Mouse (Mus musculus): Measurements from ENCODE around the gene Ess2.

The Ess2 gene

DNA sequence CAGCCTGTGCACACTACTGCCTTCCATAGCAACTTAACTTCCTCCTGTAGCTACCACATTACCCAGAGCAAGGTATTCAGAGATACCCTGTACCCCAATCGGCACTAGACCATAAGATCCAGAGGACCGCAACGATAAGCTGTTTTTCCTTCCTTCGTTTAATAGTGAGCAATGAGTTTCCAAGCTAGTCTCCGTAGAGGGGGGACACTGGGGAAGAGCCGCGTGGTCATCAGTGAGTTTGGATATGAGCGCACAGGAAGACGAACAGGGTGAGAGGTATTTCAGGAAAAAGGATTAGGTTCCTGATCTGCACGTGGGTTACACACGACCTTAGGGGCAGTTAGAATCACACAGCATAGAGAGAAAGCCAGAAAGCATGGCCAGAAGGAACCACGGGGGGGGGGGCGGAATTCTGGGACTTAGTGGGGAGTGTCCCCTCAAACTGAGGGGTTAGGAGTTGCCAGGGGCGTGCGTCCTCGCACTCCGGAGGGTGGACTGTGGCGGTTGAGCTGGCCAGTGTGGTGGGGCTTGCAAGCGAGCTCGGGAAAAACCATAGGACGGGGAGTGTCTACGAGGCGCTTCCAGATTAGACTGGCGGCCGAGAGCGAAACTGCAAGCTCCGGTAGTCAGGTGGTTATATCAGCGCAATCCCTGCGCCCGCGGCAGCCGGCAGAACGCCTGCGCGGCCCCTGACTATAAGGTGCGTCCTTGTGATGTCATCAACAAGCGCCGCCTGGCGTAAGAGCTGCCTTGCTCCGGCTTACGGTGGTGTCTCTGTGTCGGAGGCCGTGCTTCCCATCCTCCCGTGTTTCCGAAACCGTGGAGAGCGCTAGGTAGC, 10.4 kb upstream of the Ess2 start:
- DNase-seq (ENCODE audit: low spot score) = peak; percentile 88

DNA sequence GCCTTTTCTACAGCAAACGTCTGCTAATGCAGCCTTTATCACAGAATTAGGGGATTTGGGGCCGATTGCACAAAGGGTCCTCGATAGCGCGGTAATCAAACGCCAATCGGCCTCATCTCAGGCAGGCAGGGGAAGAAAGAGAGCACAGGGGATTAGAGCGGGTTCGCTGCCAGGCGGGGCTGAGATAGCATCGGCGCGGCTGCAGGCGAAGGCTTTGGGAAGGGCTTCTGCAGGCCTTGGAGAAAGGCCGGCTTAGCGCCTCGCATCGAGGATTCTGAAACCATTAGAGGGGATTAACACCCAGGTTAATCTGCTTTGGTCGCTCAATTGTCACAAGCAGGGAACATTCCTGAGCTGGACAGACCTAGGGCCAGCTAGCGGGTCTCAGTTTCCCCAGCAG, 9.4 kb upstream of the Ess2 start:
- no peak for DNase-seq (ENCODE audit: low spot score)

DNA sequence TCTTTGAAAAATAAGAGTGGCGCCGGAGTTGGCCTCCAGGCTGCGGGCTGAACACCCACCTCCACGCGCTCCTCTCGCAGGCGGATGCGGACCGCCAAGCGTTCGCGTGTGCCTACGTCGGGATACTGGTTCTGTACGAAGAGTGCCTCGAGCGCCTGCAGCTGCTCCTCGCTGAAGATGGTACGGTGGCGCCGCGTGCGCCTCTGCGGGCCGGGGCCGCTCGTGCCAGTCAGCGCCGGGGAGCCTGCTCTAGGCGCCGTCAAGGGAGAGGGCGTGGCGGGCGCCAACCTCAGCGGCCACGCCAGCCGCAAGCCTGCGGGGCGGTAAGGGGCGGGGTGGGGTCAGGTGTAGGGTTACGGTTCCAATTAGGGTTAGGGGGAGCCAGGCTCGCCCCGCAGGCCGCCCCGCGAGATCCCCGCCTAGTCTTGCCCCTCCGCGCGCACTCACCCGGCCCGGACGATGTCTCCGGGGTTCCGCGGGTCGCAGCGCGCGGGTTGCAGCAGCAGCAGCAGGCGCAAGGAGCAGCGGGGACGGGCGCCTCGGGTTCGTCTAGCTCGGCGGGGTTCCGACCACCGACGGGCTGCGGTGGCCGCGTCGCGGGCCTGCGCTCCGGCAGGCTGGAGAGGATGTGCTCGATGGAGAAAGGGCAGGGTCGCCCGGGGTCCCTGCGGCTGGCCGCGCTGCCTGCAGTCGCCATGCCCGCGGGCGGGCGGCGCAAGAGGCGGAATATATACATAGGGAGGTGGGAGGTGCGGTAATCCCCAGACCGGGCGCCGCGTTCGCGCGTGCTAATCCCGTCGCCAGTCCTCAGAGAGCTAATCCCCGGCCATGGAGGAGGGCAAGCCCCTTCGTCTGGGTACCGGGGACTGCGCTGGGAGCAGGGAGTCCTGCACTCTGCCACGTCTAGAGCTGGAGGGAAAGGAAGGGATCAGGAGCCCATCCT, 3.4 kb upstream of the Ess2 start, which contains the start of gene Gsc2:
TSS of gene Gsc2 (minus strand) at position 753 of the 943 bp plus-strand sequence.
- no peak for DNase-seq (ENCODE audit: low spot score)

DNA sequence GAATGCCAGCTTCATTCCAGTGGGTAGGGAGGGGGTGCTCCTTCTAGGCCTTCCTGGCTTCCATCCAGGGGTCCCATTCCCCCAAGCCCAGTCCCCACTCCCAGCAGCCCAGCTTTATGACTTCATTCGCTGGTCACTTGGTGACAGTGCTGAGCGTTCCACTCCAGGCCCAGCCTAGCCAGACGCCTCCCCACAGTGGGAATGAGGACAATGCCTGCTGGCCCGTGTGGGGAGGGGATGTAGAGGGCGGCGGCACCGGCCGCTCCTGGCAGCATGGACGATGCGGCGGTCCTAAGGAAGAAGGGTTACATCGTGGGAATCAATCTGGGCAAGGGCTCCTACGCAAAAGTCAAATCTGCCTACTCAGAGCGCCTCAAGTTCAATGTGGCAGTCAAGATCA, 12.7 kb downstream of the Ess2 start, which contains the start of the genes Dgcr2 and Tssk2:
TSS of gene Dgcr2 (minus strand) at position 101 of the 400 bp plus-strand sequence.
TSS of gene Tssk2 (plus strand) at position 176 of the 400 bp plus-strand sequence.
- DNase-seq (ENCODE audit: low spot score) = no peak

DNA sequence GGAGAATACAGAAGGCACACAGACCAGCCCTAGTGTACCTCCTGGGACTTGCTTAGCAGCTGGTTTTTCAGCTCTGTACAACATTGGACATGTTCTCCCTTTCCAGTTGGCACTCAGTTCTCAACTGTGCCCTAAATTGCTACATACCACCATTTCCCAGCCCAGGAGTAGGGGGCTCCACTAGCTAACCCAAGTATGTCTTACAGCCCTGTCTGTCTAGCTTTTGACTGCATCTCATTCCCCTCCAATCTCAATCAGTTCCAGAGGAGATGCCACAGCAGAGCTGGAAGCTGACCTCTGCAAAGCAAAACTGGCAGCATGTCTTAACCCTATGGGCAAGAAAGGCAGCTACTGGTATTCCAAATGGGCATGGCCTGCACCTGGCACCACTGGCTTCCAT, 15.1 kb downstream of the Ess2 start:
- DNase-seq (ENCODE audit: low spot score) = no peak

DNA sequence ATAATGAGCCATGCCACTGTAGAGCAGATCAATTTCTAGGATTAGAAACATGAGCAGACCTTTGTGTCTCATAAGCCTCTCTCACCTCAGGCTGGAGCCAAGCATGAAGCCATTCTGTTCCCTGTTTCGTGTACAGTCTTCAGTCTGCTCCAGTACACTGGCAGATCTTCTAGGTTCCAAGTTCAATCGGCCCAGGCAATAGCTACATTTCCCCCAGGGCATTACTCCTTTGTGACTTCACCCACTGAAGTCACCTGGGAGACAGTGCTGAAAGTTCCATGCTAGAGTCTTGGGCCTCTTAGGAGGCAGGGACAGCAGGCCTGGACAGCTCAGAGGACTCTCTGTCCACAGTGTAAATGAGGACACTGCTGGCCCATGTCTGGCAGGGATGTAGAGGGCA, 17.2 kb downstream of the Ess2 start, which contains the start of gene Tssk1:
TSS of gene Tssk1 (plus strand) at position 301 of the 400 bp plus-strand sequence.
- DNase-seq (ENCODE audit: low spot score) = no peak

DNA sequence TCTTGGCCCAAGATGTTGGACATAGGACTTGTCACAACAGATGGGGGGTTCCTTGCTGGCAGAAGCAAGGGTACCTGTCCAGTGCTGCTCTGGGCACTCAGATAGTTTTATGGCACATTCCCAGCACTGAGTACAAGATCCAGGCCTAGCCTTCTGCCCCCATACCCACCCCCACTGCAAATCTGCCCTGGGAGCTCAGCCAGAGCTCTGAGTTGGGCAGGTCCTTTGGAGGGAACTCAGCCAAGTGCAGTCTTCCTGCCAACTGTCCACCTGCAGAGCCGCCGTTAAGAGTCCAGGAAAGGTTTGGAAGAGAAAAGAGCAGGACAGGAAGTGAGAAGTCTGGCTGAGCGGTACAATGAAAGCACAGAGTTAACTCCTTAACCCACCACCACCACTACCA, 18.5 kb downstream of the Ess2 start:
- DNase-seq (ENCODE audit: low spot score) = no peak

DNA sequence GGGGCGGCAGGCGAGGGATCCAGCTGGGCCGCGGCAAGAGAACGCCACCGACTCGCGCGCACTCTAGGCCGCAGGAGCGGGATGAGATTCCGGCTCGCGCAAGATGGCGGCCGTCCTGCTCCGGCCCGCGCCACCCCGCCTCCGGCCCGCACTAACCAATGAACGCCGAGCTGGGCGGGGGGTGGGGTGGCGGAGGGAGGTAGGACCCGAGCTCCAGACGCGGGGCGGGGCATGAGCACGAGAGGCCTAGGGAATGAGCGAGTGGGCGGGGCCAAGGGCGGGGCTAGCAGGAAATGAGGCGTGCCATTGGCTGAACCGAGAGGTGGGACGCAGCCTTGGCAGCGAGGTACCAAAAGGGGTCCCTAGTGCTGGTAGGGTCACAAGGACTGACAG, 19.6 kb downstream of the Ess2 start, which contains the start of gene Gm20518:
TSS of gene Gm20518 (minus strand) at position 105 of the 393 bp plus-strand sequence.
- DNase-seq (ENCODE audit: low spot score) = peak; percentile 96

DNA sequence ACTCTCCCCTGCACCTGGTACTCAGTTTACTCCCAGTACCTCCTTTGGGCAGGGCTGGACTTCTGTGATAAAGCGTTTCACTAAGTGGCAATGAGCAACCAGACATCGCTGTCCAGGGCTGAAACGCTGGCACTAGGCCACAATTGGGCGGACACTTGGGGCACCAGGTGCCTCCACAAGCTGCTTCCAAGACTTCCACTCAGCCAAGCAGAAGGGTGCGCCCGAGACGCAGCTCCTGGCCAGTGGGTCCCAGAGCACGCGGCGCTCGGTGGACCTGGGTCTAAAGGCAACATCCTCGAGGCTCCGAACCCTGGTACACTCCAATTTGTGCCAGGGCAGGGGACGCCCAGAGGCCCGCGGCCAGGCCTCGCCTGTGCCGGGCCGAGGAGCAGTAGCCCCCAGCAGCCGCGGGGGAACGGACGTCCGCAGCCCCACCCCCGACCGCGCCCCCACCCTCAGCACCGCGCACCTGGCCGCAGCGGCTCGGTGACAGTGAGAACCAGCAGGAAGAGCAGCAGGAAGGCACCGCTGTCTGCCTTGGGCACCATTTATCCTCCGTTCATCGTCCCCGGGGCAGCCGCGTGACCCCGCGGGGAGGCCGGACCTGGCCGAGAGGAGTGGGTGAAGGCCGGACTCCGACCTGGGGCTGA, 20.1 kb downstream of the Ess2 start:
- DNase-seq (ENCODE audit: low spot score) = peak; percentile 77

DNA sequence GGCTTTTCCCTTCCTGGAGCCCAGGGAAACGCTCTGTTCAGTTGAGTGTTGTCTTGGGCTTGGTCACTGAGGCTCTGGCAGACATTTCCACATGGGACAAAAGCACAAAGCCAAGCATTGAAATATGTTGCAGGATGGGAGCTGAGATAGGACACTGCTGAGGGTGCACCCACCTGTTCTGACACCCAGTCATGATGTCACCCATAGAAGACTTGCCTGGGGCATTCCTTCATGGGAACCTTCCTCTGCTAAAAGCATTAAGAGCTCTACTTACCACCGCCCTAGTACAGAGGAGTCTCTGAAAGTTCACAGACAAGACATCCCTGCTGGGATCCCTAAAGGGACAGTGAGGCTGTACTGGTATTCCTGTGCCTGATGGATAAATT, 20.8 kb downstream of the Ess2 start:
- no peak for DNase-seq (ENCODE audit: low spot score)

DNA sequence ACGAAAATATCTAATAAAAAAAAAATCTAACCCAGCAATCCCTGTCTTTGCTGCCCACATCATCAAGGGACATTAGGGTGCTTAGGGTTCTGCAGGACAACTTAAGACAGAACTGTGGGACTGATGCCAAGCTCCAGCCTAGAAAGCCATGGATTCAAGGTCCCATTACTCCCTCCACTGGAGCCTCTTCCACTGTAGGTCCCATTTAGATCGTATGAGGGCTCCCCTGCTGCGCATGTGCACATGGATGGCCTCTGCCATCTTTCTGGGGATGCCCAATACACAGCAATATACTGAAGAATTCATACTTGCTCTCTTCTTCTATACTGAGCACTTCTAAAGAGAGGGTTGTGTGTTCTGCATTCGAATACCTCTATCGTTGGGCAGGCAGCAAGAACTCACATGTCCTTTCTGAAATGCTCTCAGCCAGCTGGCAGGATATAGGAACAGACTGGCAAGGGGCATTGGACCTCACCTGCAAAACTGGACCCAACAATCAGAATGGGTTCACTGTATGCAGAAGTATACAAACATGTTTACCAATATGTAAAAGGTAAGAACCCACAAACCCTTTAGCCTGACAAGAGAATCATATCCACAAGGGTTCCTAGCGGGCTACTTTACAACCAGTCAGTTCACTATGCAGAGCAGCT, 21.3 kb downstream of the Ess2 start:
- no peak for DNase-seq (ENCODE audit: low spot score)

DNA sequence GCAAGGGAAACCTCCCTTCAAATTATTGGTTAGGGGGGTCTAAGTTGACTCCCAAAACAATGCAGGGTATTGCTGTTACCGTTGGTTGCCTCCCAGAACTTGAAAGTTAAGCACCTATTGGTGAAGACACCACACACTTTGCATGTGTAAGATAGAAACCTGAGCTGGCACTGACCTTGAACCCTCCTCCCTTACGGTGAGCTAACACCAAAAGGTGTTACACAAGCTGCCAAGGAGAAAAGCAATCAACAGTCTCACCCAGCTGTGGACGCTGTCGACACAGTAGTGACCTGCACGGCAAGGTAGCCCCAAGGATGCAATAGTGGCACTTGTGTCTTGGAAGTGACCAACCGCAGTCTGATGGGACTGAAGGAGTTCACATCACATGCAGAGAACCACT, 27.0 kb downstream of the Ess2 start:
- DNase-seq (ENCODE audit: low spot score) = no peak

DNA sequence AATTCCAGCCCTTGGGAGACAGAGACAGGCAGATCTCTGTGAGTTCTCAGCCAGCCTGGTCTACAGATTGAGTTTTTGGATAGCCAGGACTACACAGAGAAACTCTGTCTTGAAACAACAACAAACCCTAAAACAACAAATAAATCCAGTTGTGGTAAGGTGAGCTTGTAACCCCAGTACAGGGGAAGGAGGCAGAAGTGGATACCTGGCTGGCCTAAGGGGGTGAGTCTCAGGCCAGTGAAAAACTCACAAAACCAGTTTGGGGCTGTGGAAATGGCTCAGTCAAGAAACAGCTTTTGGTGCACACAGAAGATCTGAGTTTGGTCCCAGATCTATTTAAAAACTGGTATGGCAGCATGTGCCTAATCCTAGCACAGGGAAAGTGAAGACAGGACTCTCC, 29.0 kb downstream of the Ess2 start:
- DNase-seq (ENCODE audit: low spot score) = no peak

DNA sequence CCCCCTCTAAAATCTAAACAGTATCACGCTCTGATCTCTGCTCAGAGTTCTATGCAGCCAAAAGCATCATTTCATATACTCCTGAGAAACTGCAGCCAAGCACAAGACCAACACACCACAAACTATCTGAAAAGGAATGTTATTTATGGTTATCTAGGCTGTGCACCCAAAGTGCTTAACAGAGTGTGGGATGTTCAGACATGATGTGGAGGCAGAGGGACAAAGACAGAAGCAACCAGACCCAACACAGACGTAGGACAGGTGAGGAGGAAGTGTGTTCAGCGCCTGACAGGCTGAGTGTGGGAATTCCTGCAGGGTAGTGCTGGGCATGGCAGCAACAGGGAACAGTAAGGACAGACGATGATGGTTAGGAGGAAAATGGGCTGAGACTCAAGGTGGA, 31.6 kb downstream of the Ess2 start:
- no peak for DNase-seq (ENCODE audit: low spot score)

DNA sequence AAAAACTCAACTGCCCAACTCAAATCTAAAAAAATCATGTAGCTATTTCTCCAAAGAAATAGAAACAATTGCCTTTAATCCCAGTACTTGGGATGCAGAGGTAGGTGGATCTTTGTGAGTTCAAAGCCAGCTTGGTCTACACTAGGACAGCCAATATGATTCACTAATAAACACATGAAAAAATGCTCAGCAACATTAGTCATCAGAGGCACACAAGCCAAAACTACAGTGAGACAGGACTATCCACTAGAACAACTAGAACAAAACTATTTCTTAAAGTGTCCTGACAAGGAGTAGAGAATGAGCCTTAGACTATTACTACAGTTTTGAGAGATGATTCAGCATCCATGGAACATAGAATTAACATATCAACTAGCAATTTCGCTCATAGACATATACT, 35.1 kb downstream of the Ess2 start:
- DNase-seq (ENCODE audit: low spot score) = no peak

DNA sequence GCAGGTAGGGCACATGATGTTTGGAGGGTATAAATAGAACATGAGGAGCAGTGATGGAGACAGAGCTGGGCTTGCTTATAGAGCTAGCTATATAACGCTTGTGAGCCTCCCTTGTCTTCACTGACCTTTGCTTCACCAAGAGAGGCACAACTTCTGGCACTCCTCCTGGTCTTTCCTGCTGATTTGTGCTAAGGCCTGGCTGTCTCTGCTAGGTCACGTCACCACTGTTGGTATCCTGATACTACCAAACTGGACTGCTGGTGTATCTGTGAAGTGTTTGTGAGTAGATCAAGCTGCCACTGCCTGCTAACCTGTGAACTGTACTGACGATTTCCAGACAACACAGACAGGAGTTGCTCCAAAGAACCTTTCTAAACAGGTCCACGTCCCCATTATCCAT, 36.0 kb downstream of the Ess2 start:
- DNase-seq (ENCODE audit: low spot score) = no peak

DNA sequence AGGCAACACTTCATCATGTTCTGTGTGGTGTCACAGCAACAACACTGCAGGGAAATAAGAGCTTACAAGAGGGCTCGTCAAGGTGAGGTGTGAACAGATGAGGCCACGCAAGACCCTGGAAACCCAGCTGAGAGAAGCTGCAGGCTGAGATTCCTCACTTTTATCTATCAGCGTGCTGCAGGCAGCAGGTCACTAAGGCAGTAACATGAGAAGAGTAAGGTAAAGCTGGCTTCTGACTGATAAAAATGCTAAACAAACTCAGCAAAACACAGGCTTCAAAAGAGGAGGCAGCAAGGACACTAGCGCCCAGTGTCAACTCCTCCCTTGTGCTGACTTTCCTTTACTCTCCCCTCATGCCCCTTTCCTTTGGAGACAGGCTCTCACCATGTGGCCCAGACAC, 38.2 kb downstream of the Ess2 start:
- no peak for DNase-seq (ENCODE audit: low spot score)

DNA sequence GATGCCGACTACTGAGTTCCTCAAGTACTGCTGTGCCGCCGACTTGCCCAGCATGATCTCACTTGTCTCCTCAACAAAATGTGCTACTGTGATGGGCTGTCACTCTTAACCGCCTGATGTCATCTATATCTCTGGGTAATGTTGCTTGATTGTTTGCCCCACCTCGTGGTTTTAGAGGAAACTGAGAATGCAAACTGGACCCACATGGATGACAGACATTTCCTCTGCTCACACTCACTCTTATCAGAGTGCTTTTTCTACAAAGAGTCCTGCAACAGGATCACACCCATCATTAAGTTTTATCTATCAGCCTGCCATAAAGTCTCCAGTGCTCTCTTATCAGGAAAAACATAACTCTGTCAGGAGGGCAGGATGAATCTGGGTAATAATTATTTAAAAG, 39.9 kb downstream of the Ess2 start:
- DNase-seq (ENCODE audit: low spot score) = no peak

DNA sequence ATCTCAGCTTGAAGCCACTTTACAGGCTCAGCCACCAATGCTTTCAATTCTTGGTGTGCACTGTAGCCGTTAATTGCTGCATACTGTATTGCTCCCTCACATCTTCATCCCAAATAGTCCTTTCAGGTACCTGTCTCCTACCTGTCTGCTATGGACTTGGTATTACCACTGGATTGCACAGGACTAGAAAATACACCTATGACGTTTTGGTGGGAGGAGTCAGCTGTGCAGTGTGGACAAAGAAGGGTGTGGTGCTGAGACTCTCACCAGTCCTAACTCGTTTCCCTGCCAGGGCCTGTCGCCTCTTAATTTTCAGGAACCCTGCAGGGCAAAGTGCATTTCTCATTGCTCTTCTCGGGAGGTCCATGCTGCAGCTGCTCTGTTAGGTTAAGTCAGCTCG, 45.4 kb downstream of the Ess2 start:
- no peak for DNase-seq (ENCODE audit: low spot score)

DNA sequence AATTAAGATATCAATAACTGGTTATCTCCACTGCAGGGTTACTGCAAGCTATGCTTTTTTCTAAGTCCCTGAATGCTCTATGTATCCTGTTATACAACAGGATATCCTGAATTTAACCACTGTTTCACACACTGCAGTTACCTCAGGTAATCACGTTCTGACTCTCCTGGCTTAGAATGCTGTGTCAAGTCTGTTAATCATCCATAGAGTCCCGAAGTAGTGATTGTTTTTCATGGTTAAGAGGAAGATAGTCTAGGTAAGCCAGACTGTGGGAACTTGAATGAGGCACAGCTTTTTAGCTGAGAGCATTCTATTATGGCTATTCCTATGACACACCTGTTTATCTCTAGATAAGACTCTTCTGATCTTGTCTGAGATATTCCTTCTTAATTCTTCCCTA, 45.9 kb downstream of the Ess2 start:
- DNase-seq (ENCODE audit: low spot score) = no peak

DNA sequence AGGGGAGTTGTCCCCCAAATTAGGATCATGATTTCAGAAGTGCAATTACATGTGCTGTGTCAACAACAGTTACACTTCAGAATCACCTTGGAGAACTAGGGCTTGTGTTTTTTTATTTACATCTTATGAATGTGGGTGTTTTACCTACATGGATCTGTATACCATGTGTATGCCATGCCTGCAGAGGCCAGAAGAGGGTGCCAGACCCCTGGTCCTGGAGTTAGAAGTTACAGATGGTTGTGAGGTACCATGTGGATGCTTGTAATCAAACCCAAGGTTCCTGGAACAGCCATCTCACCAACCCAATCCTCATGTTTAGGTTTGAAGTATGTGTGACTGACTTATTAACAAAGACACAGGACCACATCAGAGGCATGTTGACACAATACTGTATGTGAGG, 52.6 kb downstream of the Ess2 start:
- DNase-seq (ENCODE audit: low spot score) = no peak

DNA sequence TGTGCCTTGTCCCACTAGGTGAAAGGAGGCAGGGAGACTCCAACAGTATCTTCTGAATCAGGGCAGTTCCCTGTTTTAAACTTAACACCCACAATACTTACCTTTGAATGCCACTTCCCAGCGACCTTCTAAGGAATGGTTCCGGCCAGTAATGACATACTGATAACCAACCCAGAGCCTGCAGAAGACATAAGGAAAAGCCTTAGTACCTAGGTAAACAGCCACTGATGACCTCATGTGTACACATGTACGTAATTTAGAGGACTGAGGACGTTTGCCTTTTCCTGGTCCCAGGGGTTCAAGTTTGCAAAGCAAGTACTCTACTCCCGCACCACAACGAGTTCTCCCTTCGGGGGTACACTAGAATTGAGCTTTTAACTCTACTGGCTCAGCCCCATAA, 54.0 kb downstream of the Ess2 start:
- DNase-seq (ENCODE audit: low spot score) = no peak

Data from spleen, adult 12 weeks (tissue).